Mouse (Mus musculus): ENCODE measurements around the gene Lamp2.
"Not testable (repeated sequence)": the region's sequence is repeated elsewhere in the genome, so short reads cannot be mapped to it uniquely, and the experiment has no call there.

The Lamp2 gene

DNA sequence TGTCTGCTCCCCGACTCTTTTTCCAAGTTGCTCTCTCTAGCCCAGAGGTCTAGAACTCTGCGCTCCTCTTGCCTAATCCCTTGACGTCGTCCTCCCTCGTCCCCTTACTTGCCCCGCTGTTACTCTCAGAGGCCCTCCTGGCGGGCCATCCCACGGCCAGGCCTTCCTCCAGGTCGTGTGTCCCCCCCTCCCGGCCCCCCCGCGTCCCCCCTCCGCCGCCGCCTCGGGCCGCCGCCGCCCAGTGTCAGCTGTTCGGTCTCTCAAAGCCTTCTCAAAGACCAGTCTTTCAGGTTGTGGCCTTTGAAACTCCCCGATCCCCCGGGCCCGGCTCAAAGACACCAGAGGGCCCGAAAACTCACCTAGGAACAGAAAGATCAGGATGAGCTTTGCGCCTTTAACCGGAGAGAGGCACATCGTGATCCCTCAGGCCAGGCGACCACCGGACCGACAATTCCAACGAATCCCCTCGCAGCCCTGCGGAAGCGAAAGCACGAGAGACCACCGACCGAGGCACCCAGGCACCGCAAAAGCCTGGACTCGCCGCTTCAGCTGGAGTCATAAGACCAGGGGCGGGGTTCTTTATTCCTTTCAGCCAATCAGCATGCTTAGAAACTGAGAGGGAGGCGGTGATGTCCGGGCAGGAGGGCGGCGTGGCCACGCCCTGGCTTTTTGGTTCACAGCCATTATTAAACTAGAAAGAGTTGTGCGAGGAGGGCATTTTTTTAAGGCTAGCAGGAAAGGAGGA lies at the start of gene Lamp2:
TSS of gene Lamp2 (minus strand) at position 565 of the 745 bp plus-strand sequence.
- DNase-seq (ENCODE audit: low read depth, low spot score): peak; percentile 95

DNA sequence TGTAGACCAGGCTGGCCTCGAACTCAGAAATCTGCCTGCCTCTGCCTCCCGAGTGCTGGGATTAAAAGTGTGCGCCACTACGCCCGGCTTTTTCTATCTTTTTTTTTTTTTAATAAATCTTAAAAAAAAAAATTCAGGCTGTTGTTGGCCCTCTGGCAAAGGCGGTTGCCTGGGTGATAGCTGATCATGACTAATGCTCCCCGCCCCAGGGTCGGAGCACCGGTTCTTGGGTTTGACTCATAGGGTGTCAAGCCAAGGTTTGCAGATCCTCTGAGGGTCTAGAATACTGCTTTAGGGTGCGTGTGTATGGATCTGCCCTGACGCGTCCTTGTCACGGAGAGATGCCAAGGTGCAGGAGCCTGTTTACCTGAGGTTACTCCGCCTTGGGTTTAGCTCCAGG lies 48.6 kb upstream of the Lamp2 start:
- DNase-seq (ENCODE audit: low read depth, low spot score): no peak

DNA sequence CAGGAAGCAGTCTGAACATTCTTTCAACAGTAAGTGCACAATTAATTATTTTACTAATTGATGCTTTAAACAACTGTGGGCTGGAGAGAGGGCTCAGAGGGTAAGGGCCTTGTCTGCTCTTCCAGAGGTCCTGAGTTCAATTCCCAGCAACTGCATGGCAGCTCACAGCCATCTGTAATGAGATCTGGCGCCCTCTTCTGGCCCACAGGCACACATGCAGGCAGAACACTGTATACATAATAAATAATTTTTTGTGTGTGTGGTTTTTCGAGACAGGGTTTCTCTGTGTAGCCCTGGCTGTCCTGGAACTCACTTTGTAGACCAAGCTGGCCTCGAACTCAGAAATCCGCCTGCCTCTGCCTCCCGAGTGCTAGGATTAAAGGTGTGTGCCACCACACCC lies 45.9 kb upstream of the Lamp2 start:
- not testable (repeated sequence) for DNase-seq (ENCODE audit: low read depth, low spot score)

DNA sequence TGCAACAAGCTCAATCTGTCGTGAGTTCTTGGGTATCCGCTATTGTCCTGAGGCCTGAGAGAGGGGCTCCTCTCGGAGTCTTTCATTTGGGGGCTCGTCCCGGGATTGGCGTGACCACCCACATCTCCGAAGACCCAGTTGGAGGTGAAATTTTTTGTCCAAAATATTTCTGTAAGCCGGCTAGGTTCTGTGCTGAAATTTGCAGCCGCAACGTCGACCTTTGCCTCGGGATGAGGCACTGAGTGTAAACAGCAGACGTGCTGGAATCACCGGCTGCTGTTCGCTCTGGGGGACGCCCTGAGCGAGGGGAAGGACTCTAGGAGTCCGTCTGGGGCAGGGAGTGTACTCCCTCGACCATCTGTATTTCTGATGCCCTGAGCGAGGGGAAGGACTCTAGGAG lies 29.2 kb upstream of the Lamp2 start:
- not testable (repeated sequence) for DNase-seq (ENCODE audit: low read depth, low spot score)

DNA sequence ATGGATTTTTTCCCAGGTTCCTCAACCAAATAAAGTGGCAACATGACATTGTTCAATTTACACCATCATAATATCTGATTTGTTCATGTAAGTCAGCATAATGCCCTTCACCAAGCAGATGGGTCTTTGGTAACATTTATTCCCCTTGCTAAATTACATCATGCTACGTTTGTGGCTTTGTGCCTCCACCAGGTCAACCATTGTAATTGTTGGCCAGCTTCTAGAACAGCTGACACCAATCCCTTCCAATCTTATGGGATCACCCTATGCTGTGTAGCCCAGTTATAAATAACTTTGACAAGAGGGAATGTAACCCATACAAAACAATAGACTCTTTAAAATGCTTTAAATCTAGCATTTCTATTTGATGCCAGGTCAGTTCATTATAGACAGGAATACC lies 22.3 kb upstream of the Lamp2 start:
- DNase-seq (ENCODE audit: low read depth, low spot score): no peak

- DNase-seq (ENCODE audit: low read depth, low spot score): peak; percentile 90
These were observed 17.5 kb upstream of the Lamp2 start for GRCm38 (mm10) chrX:38473537-38474299.

- no peak for DNase-seq (ENCODE audit: low read depth, low spot score)
These were observed 16.9 kb upstream of the Lamp2 start for GRCm38 (mm10) chrX:38473164-38473536.

DNA sequence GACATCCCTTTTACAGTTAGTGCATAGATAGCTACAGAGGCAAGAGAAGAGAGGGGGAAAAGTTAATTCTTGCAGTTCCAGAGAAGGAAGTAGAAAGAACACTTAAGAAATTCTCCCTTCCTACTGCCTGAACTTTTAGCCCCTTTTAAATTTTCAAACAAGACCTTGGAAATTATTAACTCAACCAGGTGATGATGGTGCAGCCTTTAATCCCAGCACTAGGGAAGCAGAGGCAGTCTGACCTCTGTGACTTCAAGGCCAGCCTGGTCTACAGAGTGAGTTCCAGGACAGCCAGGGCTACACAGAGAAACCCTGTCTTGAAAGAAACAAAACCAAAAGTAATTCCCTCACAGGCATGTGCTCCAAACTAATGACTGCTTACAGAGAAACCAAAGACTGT lies 10.0 kb upstream of the Lamp2 start:
- DNase-seq (ENCODE audit: low read depth, low spot score): no peak

GRCm38 (mm10) chrX:38463160-38463559 lies 6.9 kb upstream of the Lamp2 start:
- no peak for DNase-seq (ENCODE audit: low read depth, low spot score)

- DNase-seq (ENCODE audit: low read depth, low spot score): no peak
These were observed 5.8 kb upstream of the Lamp2 start for GRCm38 (mm10) chrX:38462101-38462500.

- DNase-seq (ENCODE audit: low read depth, low spot score): no peak
These were observed 4.6 kb upstream of the Lamp2 start for GRCm38 (mm10) chrX:38460887-38461286.

- no peak for DNase-seq (ENCODE audit: low read depth, low spot score)
These were observed 2.8 kb upstream of the Lamp2 start for GRCm38 (mm10) chrX:38459076-38459475.

GRCm38 (mm10) chrX:38456635-38457006 lies 367 bp upstream of the Lamp2 start:
- no peak for DNase-seq (ENCODE audit: low read depth, low spot score)

GRCm38 (mm10) chrX:38455474-38455873 lies 780 bp downstream of the Lamp2 start:
- DNase-seq (ENCODE audit: low read depth, low spot score): no peak

GRCm38 (mm10) chrX:38454900-38455299 lies 1.4 kb downstream of the Lamp2 start:
- DNase-seq (ENCODE audit: low read depth, low spot score): no peak

GRCm38 (mm10) chrX:38453924-38454323 lies 2.3 kb downstream of the Lamp2 start:
- DNase-seq (ENCODE audit: low read depth, low spot score): no peak

DNA sequence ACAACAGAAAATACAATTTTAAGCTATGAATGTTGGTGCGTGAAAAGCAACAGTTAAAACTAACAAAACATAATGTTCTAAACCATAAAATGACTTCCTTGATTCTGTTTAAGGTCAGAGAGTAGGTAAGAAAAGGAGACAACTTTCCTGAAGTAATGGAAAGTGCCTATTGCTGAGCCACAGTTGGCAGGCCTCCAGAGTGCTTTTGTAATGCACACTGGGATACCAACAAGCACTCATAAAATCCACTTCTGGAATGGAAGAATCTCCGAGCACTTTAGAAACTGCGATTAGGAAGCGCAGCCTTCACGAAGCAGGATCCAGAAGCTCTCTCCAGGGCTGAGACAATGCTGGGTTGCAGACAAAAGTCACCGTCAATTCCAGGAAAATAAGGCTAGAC lies 5.8 kb downstream of the Lamp2 start:
- no peak for DNase-seq (ENCODE audit: low read depth, low spot score)

GRCm38 (mm10) chrX:38445705-38446104 lies 10.5 kb downstream of the Lamp2 start:
- DNase-seq (ENCODE audit: low read depth, low spot score): no peak

- peak; percentile 34 for DNase-seq (ENCODE audit: low read depth, low spot score)
These were observed 13.8 kb downstream of the Lamp2 start for GRCm38 (mm10) chrX:38442425-38442824.

GRCm38 (mm10) chrX:38439629-38440028 lies 16.6 kb downstream of the Lamp2 start:
- DNase-seq (ENCODE audit: low read depth, low spot score): no peak

DNA sequence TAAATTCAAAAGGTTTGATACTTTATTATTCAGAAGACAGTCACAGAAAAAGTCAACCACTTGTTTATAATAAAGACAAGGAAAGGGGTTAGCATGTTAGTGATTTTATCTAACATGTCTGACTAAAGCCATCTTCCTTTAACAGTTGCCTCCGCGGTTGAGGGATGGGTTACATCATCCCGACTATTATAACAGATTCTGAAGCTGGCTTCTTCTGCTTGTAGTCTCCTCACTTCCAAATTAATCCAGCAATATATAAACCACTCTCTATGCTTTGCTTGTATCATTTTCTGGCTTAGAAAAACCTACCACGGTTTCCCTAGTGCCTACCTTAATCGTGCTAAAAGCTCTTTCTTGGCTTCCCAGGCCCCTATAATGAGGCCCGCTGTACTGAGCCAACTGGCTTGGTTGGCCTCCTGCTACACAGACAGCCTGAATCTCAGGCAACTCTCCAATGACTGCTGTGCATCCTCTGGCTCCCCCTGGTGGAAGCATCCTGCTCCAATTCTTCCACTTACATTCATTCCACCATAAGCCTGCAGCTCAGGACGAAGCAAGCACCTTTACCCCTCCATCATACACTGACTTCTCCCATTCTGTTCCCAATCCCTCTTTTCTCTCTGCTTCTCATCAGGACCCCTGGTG lies 18.0 kb downstream of the Lamp2 start:
- peak; percentile 95 for DNase-seq (ENCODE audit: low read depth, low spot score)

DNA sequence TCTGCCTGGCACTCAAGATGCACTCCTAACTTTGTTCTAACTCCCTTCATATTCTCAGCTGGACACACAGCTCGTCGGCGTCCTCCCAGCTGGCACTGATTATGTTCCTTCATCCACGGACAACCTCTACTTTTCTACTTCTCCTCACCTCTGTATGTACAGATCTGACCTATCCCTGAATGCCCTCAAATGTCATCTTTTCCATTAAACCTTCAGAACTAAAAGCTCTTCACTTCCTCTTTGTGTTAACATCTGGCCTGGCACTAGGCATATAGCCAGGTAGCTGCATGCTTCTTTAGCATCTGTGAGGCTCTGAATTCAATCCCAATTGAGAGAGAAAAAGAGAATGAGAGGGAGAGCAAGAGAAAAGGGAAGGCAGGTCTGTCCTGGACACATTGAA lies 26.8 kb downstream of the Lamp2 start:
- no peak for DNase-seq (ENCODE audit: low read depth, low spot score)

Measured in brain, adult 2 months (tissue).